Mouse (Mus musculus) embryonic stem cell, embryonic (primary cell): ENCODE results near the gene Fermt2.

Experiments
- CTCF ChIA-PET, 4 experiments: fragments of 300-600 bp in 2 of 4; fragments of 350-600 bp in 2 of 4; sonication (Branson Sonifier 250); formaldehyde crosslinking; loops; one replicate each; lab custom pipeline; 2022; ENCODE audit warnings: inconsistent platforms in 2 of 4; lab: Charles Lee
- POLR2A ChIA-PET, 4 experiments: fragments of 300-600 bp in 2 of 4; fragments of 350-600 bp in 2 of 4; sonication (Branson Sonifier 250); formaldehyde crosslinking; loops; one replicate each; lab custom pipeline; 2022; ENCODE audit warnings: antibody characterized with exemption in 4 of 4, inconsistent platforms in 1 of 4; lab: Charles Lee

Fermt2 gene

GRCm38 (mm10) chr14:45438931-45439275 lies 91.0 kb downstream of the Fermt2 start:
- POLR2A ChIA-PET = interaction anchor here (0.8 to 3.9 kb wide), 15 partner anchors 10 to 218 kb away, joined by 3 to 27 read pairs (median 4); no protein-coding TSS in a partner anchor
- CTCF ChIA-PET = no interaction called here

- CTCF ChIA-PET = interaction anchor here in 1 of 4 experiments (1.2 kb wide), 1 partner anchor 15 kb away, joined by 8 read pairs; no protein-coding TSS in a partner anchor
Measured at GRCm38 (mm10) chr14:45438250-45438930, 91.5 kb downstream of the Fermt2 start.

DNA sequence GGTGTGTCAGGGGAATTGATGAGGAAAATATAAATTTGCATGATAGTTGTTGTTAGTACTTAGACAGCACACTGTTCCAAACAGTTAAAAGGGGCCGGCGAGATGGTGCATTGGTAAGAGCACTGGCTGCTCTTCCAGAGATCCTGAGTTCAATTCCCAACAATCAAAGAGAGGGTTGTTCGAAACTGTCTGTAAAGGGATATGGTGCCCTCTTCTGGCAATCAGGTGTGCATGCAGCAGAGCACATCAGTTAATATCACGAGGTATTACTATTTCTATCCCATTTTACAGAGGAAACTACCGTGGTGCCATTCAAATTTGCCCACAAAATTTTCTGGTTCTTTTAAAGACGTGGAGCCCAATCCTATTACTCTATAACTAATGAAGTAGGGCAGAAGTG lies 95.7 kb downstream of the Fermt2 start:
- ChIA-PET POLR2A (interaction anchor here in 2 of 4 experiments (0.6 to 2.8 kb wide), 8 partner anchors 10 to 224 kb away, joined by 3 to 11 read pairs (median 4); partner anchors contain the start of genes Ddhd1 (in 1 of the 2) and Psmc6 (in 1 of the 2)), CTCF (interaction anchor here in 3 of 4 experiments (0.6 to 1.9 kb wide), 6 partner anchors 11 to 109 kb away, joined by 3 to 9 read pairs (median 3); partner anchors contain the start of gene Psmc6 (in 1 of the 3))

More at GRCm38 (mm10) chr14:45438250-45438930, 91.5 kb downstream of the Fermt2 start:
- POLR2A ChIA-PET = interaction anchor here (0.7 to 3.9 kb wide), 9 partner anchors 8 to 218 kb away, joined by 3 to 26 read pairs (median 3); no protein-coding TSS in a partner anchor

GRCm38 (mm10) chr14:45432003-45432402 lies 97.9 kb downstream of the Fermt2 start:
- POLR2A ChIA-PET = interaction anchor here in 2 of 4 experiments (1.2 to 2.8 kb wide), 3 partner anchors 13 to 75 kb away, joined by 3 to 11 read pairs (median 4); no protein-coding TSS in a partner anchor
- CTCF ChIA-PET = interaction anchor here in 3 of 4 experiments (0.5 to 1.2 kb wide), 9 partner anchors 8 to 131 kb away, joined by 3 to 15 read pairs (median 5); partner anchors contain the start of gene Psmc6 (in 1 of the 3)

- CTCF ChIA-PET = interaction anchor here in 1 of 4 experiments (0.7 kb wide), 1 partner anchor 10 kb away, joined by 3 read pairs; no protein-coding TSS in a partner anchor
Measured at GRCm38 (mm10) chr14:45430066-45430842, 99.7 kb downstream of the Fermt2 start.

DNA sequence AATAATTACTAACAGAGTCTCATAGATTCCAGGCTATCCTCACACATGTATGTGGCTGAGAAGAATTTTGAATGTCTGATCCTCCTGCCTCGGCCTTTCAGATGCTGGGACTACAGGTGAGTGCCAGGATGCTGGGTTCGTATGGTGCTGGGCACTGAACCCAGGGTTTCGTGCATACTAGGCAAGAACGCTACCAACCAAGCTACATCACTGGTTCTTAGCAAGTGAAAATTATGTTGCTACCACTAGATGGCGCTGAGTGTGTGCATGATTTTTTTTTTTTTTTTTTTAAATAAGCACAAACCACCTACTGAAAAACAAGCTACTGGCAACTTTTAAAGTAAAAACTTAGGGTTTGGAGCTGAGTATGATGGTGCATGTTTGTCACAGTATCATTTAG lies 106.7 kb downstream of the Fermt2 start:
- POLR2A ChIA-PET = interaction anchor here (0.5 to 1.9 kb wide), 16 partner anchors 17 to 234 kb away, joined by 3 to 7 read pairs (median 4); no protein-coding TSS in a partner anchor
- CTCF ChIA-PET = interaction anchor here (0.6 to 2.2 kb wide), 93 partner anchors 8 to 1303 kb away, joined by 3 to 30 read pairs (median 4); partner anchors contain the start of genes Psmc6 (in 2 of the 4) and Ddhd1 (in 1 of the 4)

More at GRCm38 (mm10) chr14:45430066-45430842, 99.7 kb downstream of the Fermt2 start:
- POLR2A ChIA-PET = interaction anchor here in 1 of 4 experiments (1.0 to 1.8 kb wide), 2 partner anchors 10 to 15 kb away, joined by 3 to 6 read pairs; no protein-coding TSS in a partner anchor

DNA sequence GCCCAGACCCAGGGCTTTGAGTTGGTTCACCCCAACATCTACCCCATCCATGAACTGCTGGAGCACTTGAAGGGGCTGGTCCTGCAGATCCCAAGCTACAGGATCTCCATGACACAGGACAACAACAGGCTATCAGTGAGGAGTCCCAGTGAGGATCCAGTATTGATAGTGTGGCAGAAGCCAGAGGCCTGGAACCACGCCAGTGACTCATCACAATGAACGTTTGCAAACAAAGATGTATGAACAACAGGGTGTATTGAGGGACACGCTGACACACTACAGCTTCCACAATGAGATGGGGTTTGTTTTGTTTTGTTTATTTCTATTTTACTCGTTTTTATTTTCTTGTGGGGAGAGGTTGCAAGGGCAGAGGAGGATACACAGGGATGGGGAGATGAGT lies 107.5 kb downstream of the Fermt2 start:
- CTCF ChIA-PET = interaction anchor here in 2 of 4 experiments (1.1 to 2.0 kb wide), 4 partner anchors 16 to 350 kb away, joined by 3 to 21 read pairs (median 6); no protein-coding TSS in a partner anchor
- POLR2A ChIA-PET = no interaction called here

DNA sequence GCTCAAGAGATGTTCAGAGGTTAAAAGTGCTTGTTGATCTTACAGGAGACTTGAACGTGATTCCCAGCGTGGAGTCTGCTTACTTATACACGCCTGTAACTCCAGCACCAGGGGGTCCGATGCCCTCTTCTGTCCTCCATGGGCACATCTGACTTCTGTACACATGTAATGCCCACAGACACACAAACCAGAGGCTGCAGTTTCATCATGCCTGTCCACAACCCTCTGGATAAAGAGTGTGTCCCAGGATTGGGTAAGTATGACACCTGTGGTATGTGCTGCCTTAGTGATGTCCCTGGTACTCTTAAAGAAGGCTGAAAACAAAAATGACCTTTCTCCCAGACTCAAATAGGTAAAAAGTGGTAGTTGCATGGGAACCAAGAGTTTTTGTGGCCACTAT lies 110.6 kb downstream of the Fermt2 start:
- ChIA-PET CTCF (no interaction called here), POLR2A (no interaction called here)

DNA sequence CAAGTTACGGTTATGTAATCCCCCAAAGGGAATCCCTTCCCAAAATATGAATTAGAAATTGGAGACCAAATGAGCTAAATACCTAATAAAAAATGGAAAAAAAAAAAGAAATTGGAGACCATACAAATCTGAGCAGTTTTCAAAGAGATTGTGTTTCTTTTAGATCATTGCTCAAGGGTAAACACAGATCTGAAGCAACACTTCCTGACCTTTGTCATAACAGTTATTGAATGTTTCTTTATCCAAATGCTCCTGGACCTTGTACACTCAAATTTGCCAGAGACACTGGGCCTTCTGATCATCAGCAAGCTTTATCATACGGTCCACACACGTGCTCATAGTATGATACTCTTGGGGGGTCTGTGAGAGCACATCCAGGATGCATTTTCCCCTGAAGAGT lies 111.4 kb downstream of the Fermt2 start:
- ChIA-PET POLR2A (interaction anchor here in 1 of 4 experiments (0.6 kb wide), 1 partner anchor 71 kb away, joined by 3 read pairs; no protein-coding TSS in a partner anchor), CTCF (interaction anchor here in 1 of 4 experiments (0.7 kb wide), 1 partner anchor 276 kb away, joined by 3 read pairs; no protein-coding TSS in a partner anchor)

- ChIA-PET POLR2A (no interaction called here), CTCF (no interaction called here)
Measured at GRCm38 (mm10) chr14:45416265-45416664, 113.7 kb downstream of the Fermt2 start.
